27 mouse cellular contexts compared by ENCODE assay signal in the genomic region with DNA sequence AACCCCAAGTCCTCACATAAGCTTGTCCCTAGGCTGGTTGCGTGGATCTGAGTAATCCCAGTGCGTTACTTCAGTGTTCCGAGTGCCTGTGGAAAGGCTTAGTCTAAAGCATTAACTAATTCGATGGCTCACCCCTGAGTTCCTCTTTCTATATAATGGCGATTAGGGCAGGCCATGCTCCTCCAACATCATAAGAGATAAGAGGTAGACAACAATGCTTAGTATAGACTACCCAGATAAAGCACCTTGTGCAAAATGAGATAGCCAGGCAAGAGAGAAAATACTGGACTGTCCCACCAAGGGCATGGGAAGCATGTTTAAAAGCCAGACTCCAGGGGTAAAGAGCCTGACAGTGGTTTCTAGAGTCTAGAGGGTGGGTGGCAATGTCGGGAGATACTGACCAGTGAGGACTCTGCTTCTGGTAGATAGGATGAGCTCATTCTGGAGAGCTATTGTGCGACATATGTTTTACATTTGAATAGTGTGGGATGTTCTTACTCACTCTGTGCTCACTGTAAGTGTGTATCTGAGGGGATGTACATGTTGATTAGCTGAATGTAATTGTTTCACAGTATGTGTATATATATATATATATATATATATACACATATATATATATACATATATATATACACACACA.
A peak's percentile ranks its signal among the peaks of the same experiment; 100 is the strongest.
DNase-seq lines count a peak whose midpoint lies in the region; ATAC-seq and TF ChIP-seq lines count a peak whose summit lies in the region.
"Had no signal": no experiment of that assay in that cellular context is flagged by ENCODE, and none has a peak within 500 bp of the region (broad histone marks: within the 10 kb centered on the region; RNA-seq: fewer than 3 reads in every experiment).

No protein-coding gene starts in this region.

- no peak; a peak in 2 of 4 replicates for TF ChIP-seq EP300 in MEL (IDR thresholded peaks at IDR 0.05; ENCODE audit: low read depth in 1 of 2, low read length in 2 of 2)
- TF ChIP-seq EP300 in stomach, postnatal 0 days (optimal IDR thresholded peaks at IDR 0.05) = no peak

- TF ChIP-seq CTCF in MEL (IDR thresholded peaks at IDR 0.05 in 2 of 3, conservative IDR thresholded peaks at IDR 0.05 in 1 of 3; ENCODE audit: control insufficient read depth in 1 of 3, insufficient read depth in 1 of 3, low read depth in 2 of 3, low read length in 3 of 3, poor library complexity in 1 of 3, severe bottlenecking in 1 of 3) = no peak
- no peak for TF ChIP-seq CTCF in stomach, postnatal 0 days (IDR thresholded peaks at IDR 0.05; ENCODE audit: low read depth)

- H3K4me2 ChIP-seq in liver, embryonic 13.5 days = 0 out of 2 replicates have a peak overlapping the region, but pooled peaks have one; percentile 6
- no peak overlapping the region for H3K4me2 ChIP-seq in liver, embryonic 16.5 days (ENCODE audit: low read depth, low read length)
- H3K4me2 ChIP-seq in forebrain, embryonic 14.5 days (ENCODE audit: low read length) = no peak overlapping the region
- H3K4me2 ChIP-seq in stomach, postnatal 0 days (replicated peaks; ENCODE audit: low read depth) = no peak overlapping the region
- H3K4me2 ChIP-seq: embryonic facial prominence, embryonic 13.5 days; forebrain, embryonic 12.5 days; heart, embryonic 12.5 days; heart, embryonic 15.5 days; hindbrain, embryonic 12.5 days; hindbrain, embryonic 15.5 days had no signal

- H3K27me3 ChIP-seq in MEL (ENCODE audit: control insufficient read depth in 1 of 2, insufficient read depth in 2 of 2, low read length in 2 of 2) = peaks cover 0 to 1% of the 10 kb centered on the region in 2 experiments; a peak in 1 of 4 replicates
- H3K27me3 ChIP-seq in liver, embryonic 13.5 days = no peaks in the 10 kb centered on the region
- H3K27me3 ChIP-seq in liver, embryonic 16.5 days (ENCODE audit: control insufficient read depth, insufficient read depth, low read depth, low read length) = no peaks in the 10 kb centered on the region
- H3K27me3 ChIP-seq in forebrain, embryonic 14.5 days (replicated peaks; ENCODE audit: control insufficient read depth, insufficient read depth, low read length) = no peaks in the 10 kb centered on the region
- H3K27me3 ChIP-seq in stomach, postnatal 0 days (ENCODE audit: control insufficient read depth, insufficient read depth, low read length) = no peaks in the 10 kb centered on the region
- H3K27me3 ChIP-seq: embryonic facial prominence, embryonic 13.5 days; forebrain, embryonic 12.5 days; heart, embryonic 15.5 days; hindbrain, embryonic 12.5 days; hindbrain, embryonic 15.5 days; Patski had no signal

- TF ChIP-seq POLR2A in MEL (IDR thresholded peaks at IDR 0.05; ENCODE audit: control insufficient read depth in 1 of 2, insufficient read depth in 1 of 2, low read depth in 1 of 2, low read length in 2 of 2, poor library complexity in 1 of 2) = no peak

- ATAC-seq in frontal cortex, adult (ENCODE audit: low TSS enrichment) = peak; percentile 92
- ATAC-seq in liver, embryonic 13.5 days (ENCODE audit: low read depth) = peak; percentile 83
- peak; percentile 73 for ATAC-seq in liver, embryonic 16.5 days (ENCODE audit: low read depth)
- ATAC-seq in forebrain, embryonic 14.5 days = no peak
- no peak for ATAC-seq in stomach, postnatal 0 days (ENCODE audit: low FRiP score, low TSS enrichment)
- ATAC-seq: forebrain, embryonic 16.5 days; Patski had no signal

- no peak for TF ChIP-seq RAD21 in MEL (IDR thresholded peaks at IDR 0.05; ENCODE audit: low read depth, low read length)

- no peaks in the 10 kb centered on the region for H3K79me2 ChIP-seq in MEL (ENCODE audit: control insufficient read depth, insufficient read depth, low read length, poor library complexity)

- WGBS in liver, embryonic 13.5 days (ENCODE audit: insufficient replicate concordance) = 41% methylated on average over 7 of the region's 7 CpGs
- WGBS in liver, embryonic 16.5 days (ENCODE audit: insufficient replicate concordance) = 40% methylated on average over 7 of the region's 7 CpGs
- WGBS in forebrain, embryonic 14.5 days = 80% methylated on average over 7 of the region's 7 CpGs
- WGBS in stomach, postnatal 0 days = 79% methylated on average over 7 of the region's 7 CpGs

- H3K36me3 ChIP-seq in MEL (ENCODE audit: control insufficient read depth in 1 of 2, insufficient read depth in 2 of 2, low read length in 2 of 2) = peaks cover 0 to 2% of the 10 kb centered on the region in 2 experiments; a peak in 1 of 4 replicates
- H3K36me3 ChIP-seq in liver, embryonic 13.5 days = no peaks in the 10 kb centered on the region
- no peaks in the 10 kb centered on the region for H3K36me3 ChIP-seq in liver, embryonic 16.5 days (ENCODE audit: control insufficient read depth, insufficient read depth)
- H3K36me3 ChIP-seq in forebrain, embryonic 14.5 days (ENCODE audit: control insufficient read depth, insufficient read depth, low read length) = no peaks in the 10 kb centered on the region
- no peaks in the 10 kb centered on the region for H3K36me3 ChIP-seq in stomach, postnatal 0 days (ENCODE audit: control insufficient read depth, insufficient read depth, low read length)
- H3K36me3 ChIP-seq: embryonic facial prominence, embryonic 10.5 days; embryonic facial prominence, embryonic 13.5 days; forebrain, embryonic 12.5 days; heart, embryonic 12.5 days; heart, embryonic 15.5 days; hindbrain, embryonic 12.5 days; hindbrain, embryonic 15.5 days had no signal

- no peak overlapping the region for H3K4me3 ChIP-seq in MEL (ENCODE audit: control insufficient read depth in 1 of 2, insufficient read depth in 1 of 2, low read depth in 2 of 2, low read length in 2 of 2)
- H3K4me3 ChIP-seq in liver, embryonic 13.5 days (replicated peaks) = no peak overlapping the region
- H3K4me3 ChIP-seq in liver, embryonic 16.5 days (ENCODE audit: low read depth, low read length) = no peak overlapping the region
- no peak overlapping the region for H3K4me3 ChIP-seq in forebrain, embryonic 14.5 days (ENCODE audit: low read depth, low read length)
- H3K4me3 ChIP-seq in stomach, postnatal 0 days (ENCODE audit: low read depth, low read length) = no peak overlapping the region
- H3K4me3 ChIP-seq: embryonic facial prominence, embryonic 10.5 days; embryonic facial prominence, embryonic 13.5 days; erythroblast, embryonic 14.5 days; forebrain, embryonic 12.5 days; heart, embryonic 12.5 days; heart, embryonic 15.5 days; hindbrain, embryonic 12.5 days; hindbrain, embryonic 15.5 days had no signal

- peaks cover 0 to 2% of the 10 kb centered on the region in 2 experiments; a peak in 1 of 4 replicates for H3K4me1 ChIP-seq in MEL (ENCODE audit: control insufficient read depth in 1 of 2, insufficient read depth in 2 of 2, low read length in 2 of 2)
- H3K4me1 ChIP-seq in liver, embryonic 13.5 days (replicated peaks) = peaks cover 6% of the 10 kb centered on the region
- no peaks in the 10 kb centered on the region for H3K4me1 ChIP-seq in liver, embryonic 16.5 days (ENCODE audit: control insufficient read depth, low read depth, low read length)
- H3K4me1 ChIP-seq in forebrain, embryonic 14.5 days (ENCODE audit: control insufficient read depth, insufficient read depth, low read length) = no peaks in the 10 kb centered on the region
- no peaks in the 10 kb centered on the region for H3K4me1 ChIP-seq in stomach, postnatal 0 days (replicated peaks; ENCODE audit: control insufficient read depth, insufficient read depth)
- H3K4me1 ChIP-seq: embryonic facial prominence, embryonic 10.5 days; embryonic facial prominence, embryonic 13.5 days; forebrain, embryonic 12.5 days; heart, embryonic 12.5 days; heart, embryonic 15.5 days; hindbrain, embryonic 12.5 days; hindbrain, embryonic 15.5 days had no signal

- no peaks in the 10 kb centered on the region for H3K9me3 ChIP-seq in MEL (replicated peaks; ENCODE audit: insufficient read depth, low read length)
- no peaks in the 10 kb centered on the region for H3K9me3 ChIP-seq in liver, embryonic 13.5 days (replicated peaks)
- H3K9me3 ChIP-seq in liver, embryonic 16.5 days (replicated peaks; ENCODE audit: control insufficient read depth, low read length) = no peaks in the 10 kb centered on the region
- no peaks in the 10 kb centered on the region for H3K9me3 ChIP-seq in forebrain, embryonic 14.5 days (replicated peaks; ENCODE audit: control insufficient read depth, low read length)
- H3K9me3 ChIP-seq in stomach, postnatal 0 days (ENCODE audit: control insufficient read depth, low read length) = no peaks in the 10 kb centered on the region
- H3K9me3 ChIP-seq: embryonic facial prominence, embryonic 10.5 days; embryonic facial prominence, embryonic 13.5 days; forebrain, embryonic 12.5 days; heart, embryonic 12.5 days; heart, embryonic 15.5 days; hindbrain, embryonic 12.5 days; hindbrain, embryonic 15.5 days had no signal

- no peak overlapping the region for H3K27ac ChIP-seq in MEL (ENCODE audit: control insufficient read depth, low read depth, low read length)
- no peak overlapping the region for H3K27ac ChIP-seq in liver, embryonic 13.5 days
- no peak overlapping the region for H3K27ac ChIP-seq in liver, embryonic 16.5 days (ENCODE audit: low read length)
- H3K27ac ChIP-seq in forebrain, embryonic 14.5 days (ENCODE audit: low read depth, low read length) = no peak overlapping the region
- H3K27ac ChIP-seq in stomach, postnatal 0 days (replicated peaks) = no peak overlapping the region
- H3K27ac ChIP-seq: embryonic facial prominence, embryonic 10.5 days; embryonic facial prominence, embryonic 13.5 days; forebrain, embryonic 12.5 days; heart, embryonic 15.5 days; hindbrain, embryonic 12.5 days; hindbrain, embryonic 15.5 days had no signal

- DNase-seq in frontal cortex, postnatal 14 days (ENCODE audit: low spot score in 2 of 2) = no peak
- peak; percentile 11 for DNase-seq in MEL (ENCODE audit: low read depth, low spot score)
- DNase-seq in liver, embryonic 13.5 days = no peak
- DNase-seq in forebrain, embryonic 14.5 days (ENCODE audit: low spot score) = no peak
- DNase-seq in stomach, postnatal 0 days (ENCODE audit: low spot score) = no peak
- DNase-seq in spleen, adult 18-20 months = no peak
- DNase-seq: adrenal gland, postnatal 10 days; adrenal gland, postnatal 36 days; cerebellum, adult 11 months; cerebellum, adult 2 months; cerebellum, adult 9-11 months; cerebellum, postnatal 25 days; embryo, embryonic 11 days; gastrocnemius, postnatal 25 days; heart, postnatal 10 days had no signal

- H3K9ac ChIP-seq in MEL (ENCODE audit: control insufficient read depth, low read depth, low read length, poor library complexity, severe bottlenecking) = no peak overlapping the region
- no peak overlapping the region for H3K9ac ChIP-seq in liver, embryonic 13.5 days
- no peak overlapping the region for H3K9ac ChIP-seq in liver, embryonic 16.5 days (ENCODE audit: low read depth, low read length)
- H3K9ac ChIP-seq in forebrain, embryonic 14.5 days (ENCODE audit: low read length) = no peak overlapping the region
- no peak overlapping the region for H3K9ac ChIP-seq in stomach, postnatal 0 days (ENCODE audit: low read length)
- H3K9ac ChIP-seq: embryonic facial prominence, embryonic 13.5 days; forebrain, embryonic 12.5 days; heart, embryonic 12.5 days; heart, embryonic 15.5 days; hindbrain, embryonic 12.5 days; hindbrain, embryonic 15.5 days had no signal

TF ChIP-seq in MEL, 35 proteins besides CTCF, POLR2A, EP300 and RAD21:
- TF ChIP-seq TCF12 (IDR thresholded peaks at IDR 0.05; ENCODE audit: low read depth, low read length) = peak; percentile 41; the same call in 1 of the 2 replicates
- TF ChIP-seq MYB (IDR thresholded peaks at IDR 0.05; ENCODE audit: low read depth, low read length) = no peak

Comparison
In these comparisons a context has a peak if more than half of its experiments do, and no peak if none do; other contexts are left out.
1. ATAC-seq: peak in frontal cortex, adult (single experiment), liver, embryonic 13.5 days (single experiment) and liver, embryonic 16.5 days (single experiment); none in forebrain, embryonic 14.5 days (single experiment) and stomach, postnatal 0 days (single experiment).